Mouse (Mus musculus) small intestine, adult 2 months (tissue): Measurements from ENCODE around the gene Igflr1. TPM values are rescaled to one million over a fixed set of nuclear protein-coding genes. Genes with fewer than 3 reads are reported as not detected.

Experiments
- H3K27ac ChIP-seq: fragments of 200-500 bp; 2 replicates; pipeline ENCODE4 v1.5.1; 2012; ENCODE audit warnings: low read depth, low read length, control low read depth, inconsistent platforms; ENCODE audit not compliant: insufficient read depth
- H3K27me3 ChIP-seq: fragments of 200-500 bp; 2 replicates; pipeline ENCODE4 v1.6.1; 2012; ENCODE audit warnings: mild to moderate bottlenecking, moderate library complexity, low read length, inconsistent platforms; ENCODE audit not compliant: control insufficient read depth, insufficient read depth
- H3K36me3 ChIP-seq: fragments of 200-500 bp; 2 replicates; pipeline ENCODE4 v1.6.1; 2012; ENCODE audit warnings: mild to moderate bottlenecking, low read length, control low read depth, inconsistent platforms; ENCODE audit not compliant: control insufficient read depth, insufficient read depth
- H3K4me1 ChIP-seq: fragments of 200-500 bp; 2 replicates; pipeline ENCODE4 v1.6.1; 2012; ENCODE audit warnings: low read length, inconsistent platforms, mixed read lengths; ENCODE audit not compliant: control insufficient read depth, insufficient read depth, insufficient read length
- H3K4me3 ChIP-seq: fragments of 200-500 bp; 2 replicates; pipeline ENCODE4 v1.5.1; 2012; ENCODE audit warnings: low read depth, mild to moderate bottlenecking, control low read depth, inconsistent platforms, low read length, moderate library complexity
- CTCF ChIP-seq: fragments of 200-500 bp; IDR thresholded peaks from 2 replicates; pipeline ENCODE4 v1.5.1; 2012; ENCODE audit warnings: low read depth, mild to moderate bottlenecking, control low read depth, inconsistent platforms, low read length, moderate library complexity, mixed read lengths; ENCODE audit not compliant: insufficient replicate concordance, insufficient read length; ENCODE audit errors: extremely low read depth
- POLR2A ChIP-seq: fragments of 200-500 bp; IDR thresholded peaks from 2 replicates; pipeline ENCODE4 v1.6.1; 2012; ENCODE audit warnings: low read depth, mild to moderate bottlenecking, control low read depth, inconsistent platforms, low read length, moderate library complexity
- WGBS: fragments of 180-500 bp; shearing (Covaris S2); methylation state at CpG from one replicate; pipeline ENCODE4 v1.1.7; 2018; 5-methylcytosine and 5-hydroxymethylcytosine counted together
- polyA plus RNA-seq: library from polyadenylated mRNA; depleted of rRNA; stranded (reverse); fragments of >200 nt; gene quantifications from 2 replicates; pipeline ENCODE4 v1.2.3, GENCODE M21; 2012

The Igflr1 gene
- polyA plus RNA-seq, 1 experiment, result 11.4 TPM

- TF ChIP-seq CTCF (no peak), POLR2A (no peak)
- peaks cover 4% of the 10 kb centered on the region for H3K4me1 ChIP-seq
- H3K36me3 ChIP-seq, result peaks cover 23% of the 10 kb centered on the region
- no peaks in the 10 kb centered on the region for H3K27me3 ChIP-seq
- H3K4me3 ChIP-seq, result peak overlapping the region; percentile 59
- peak overlapping the region; percentile 70 for H3K27ac ChIP-seq
- under 1% methylated on average over 23 of the region's 23 CpGs for WGBS
These were observed 12.1 kb upstream of the Igflr1 start for GRCm38 (mm10) chr7:30553021-30553589.

GRCm38 (mm10) chr7:30553810-30554584 is 11.2 kb upstream of the Igflr1 start:
- H3K36me3 ChIP-seq, result peaks cover 23% of the 10 kb centered on the region
- no peak overlapping the region for H3K4me3 ChIP-seq
- TF ChIP-seq CTCF (no peak), POLR2A (no peak)
- H3K27ac ChIP-seq, result no peak overlapping the region
- H3K27me3 ChIP-seq, result no peaks in the 10 kb centered on the region
- 81% methylated on average over 22 of the region's 22 CpGs for WGBS
- H3K4me1 ChIP-seq, result peaks cover 9% of the 10 kb centered on the region

GRCm38 (mm10) chr7:30556894-30557536 is 8.2 kb upstream of the Igflr1 start:
- H3K36me3 ChIP-seq, result peaks cover 23% of the 10 kb centered on the region
- WGBS, result 93% methylated on average over 18 of the region's 18 CpGs

GRCm38 (mm10) chr7:30557901-30558514 is 7.2 kb upstream of the Igflr1 start:
- Histone ChIP-seq H3K4me1 (peaks cover 9% of the 10 kb centered on the region), H3K4me3 (no peak overlapping the region), H3K27me3 (no peaks in the 10 kb centered on the region), H3K36me3 (peaks cover 23% of the 10 kb centered on the region), H3K27ac (no peak overlapping the region)
- WGBS, result 82% methylated on average over 13 of the region's 13 CpGs
- TF ChIP-seq POLR2A, result no peak
- no peak for TF ChIP-seq CTCF

More at GRCm38 (mm10) chr7:30556894-30557536, 8.2 kb upstream of the Igflr1 start:
- no peaks in the 10 kb centered on the region for H3K27me3 ChIP-seq
- peaks cover 9% of the 10 kb centered on the region for H3K4me1 ChIP-seq
- no peak overlapping the region for H3K27ac ChIP-seq
- H3K4me3 ChIP-seq, result no peak overlapping the region
- no peak for TF ChIP-seq CTCF
- no peak for TF ChIP-seq POLR2A

- Histone ChIP-seq H3K4me1 (peaks cover 7% of the 10 kb centered on the region; the same call in 1 of the 2 replicates), H3K36me3 (peaks cover 23% of the 10 kb centered on the region), H3K27me3 (no peaks in the 10 kb centered on the region), H3K4me3 (peak overlapping the region; percentile 69), H3K27ac (peak overlapping the region; percentile 73)
- TF ChIP-seq POLR2A (no peak), CTCF (no peak)
- 5% methylated on average over 12 of the region's 12 CpGs for WGBS
These were observed 6.4 kb upstream of the Igflr1 start for GRCm38 (mm10) chr7:30558656-30559442.

GRCm38 (mm10) chr7:30559443-30559954 is 5.7 kb upstream of the Igflr1 start, which contains the start of gene Lin37:
Gene Lin37, minus strand, starts transcription at chr7:30559838.
- H3K36me3 ChIP-seq, result peaks cover 23% of the 10 kb centered on the region
- H3K27ac ChIP-seq, result peak within 1 kb of the TSS; percentile 73
- H3K27me3 ChIP-seq, result no peaks in the 10 kb centered on the region
- peaks cover 9% of the 10 kb centered on the region; the same call in 1 of the 2 replicates for H3K4me1 ChIP-seq
- H3K4me3 ChIP-seq, result peak within 1 kb of the TSS; percentile 69
- under 1% methylated on average over 20 of the region's 20 CpGs for WGBS
- TF ChIP-seq CTCF, result no peak
- peak; percentile 66; the same call in 1 of the 2 replicates for TF ChIP-seq POLR2A
